Mouse (Mus musculus) thymus, adult 2 months (tissue): ENCODE measurements around the gene Esyt1.

Experiments used
- CTCF ChIP-seq: fragments of 200-500 bp; IDR thresholded peaks from 2 replicates; pipeline ENCODE4 v1.5.1; 2012; ENCODE audit warnings: mild to moderate bottlenecking, control low read depth, low read length, moderate library complexity, borderline replicate concordance; ENCODE audit not compliant: control insufficient read depth, poor library complexity, insufficient read depth; ENCODE audit errors: extremely low read depth
- POLR2A ChIP-seq: fragments of 200-500 bp; IDR thresholded peaks from 2 replicates; pipeline ENCODE4 v1.6.1; 2012; ENCODE audit warnings: mild to moderate bottlenecking, low read length, control low read depth, moderate library complexity; ENCODE audit not compliant: control insufficient read depth, poor library complexity, insufficient read depth; ENCODE audit errors: extremely low read depth

DNA sequence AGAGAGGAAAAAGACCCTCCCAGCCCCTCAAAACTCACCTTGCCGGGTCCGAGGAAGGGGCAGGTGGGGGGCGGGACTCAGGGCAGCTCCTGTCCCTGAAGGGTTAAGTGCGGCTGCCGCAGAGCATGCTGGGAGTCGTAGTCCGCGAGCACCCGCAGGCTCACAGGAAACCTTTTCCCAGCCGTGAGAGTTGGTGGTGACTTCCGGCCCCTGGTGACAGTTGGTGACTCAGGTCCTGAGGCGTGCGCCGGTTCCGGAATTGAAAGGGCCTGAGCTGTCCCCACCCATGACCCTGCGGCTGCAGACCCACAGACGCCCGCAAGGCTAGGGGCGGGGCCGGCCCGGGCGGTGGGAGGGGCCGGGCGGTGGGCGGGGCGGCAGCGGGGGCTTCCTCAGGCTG is 27.1 kb downstream of the Esyt1 start, which contains the start of gene Myl6b:
- TF ChIP-seq POLR2A: peak; percentile 46; the same call in 1 of the 2 replicates
- 0 out of 2 replicates have a peak, but pooled peaks have one; percentile 43 for TF ChIP-seq CTCF
